Mouse (Mus musculus) midbrain, embryonic 12.5 days (tissue): ENCODE measurements around the gene Gfod1. TPM values are rescaled to one million over a fixed set of nuclear protein-coding genes. Genes with fewer than 3 reads are reported as not detected.

Experiments
- ATAC-seq: fragments of 200-750 bp; cut with Nextera tagmentation; 2 replicates; pipeline ENCODE4 v1.8.0; 2017; ENCODE audit warnings: low read depth, moderate TSS enrichment, moderate library complexity; ENCODE audit not compliant: low FRiP score
- H3K27ac ChIP-seq: fragments of 300-500 bp; sonication (generic); replicated peaks from 2 replicates; pipeline ENCODE4 v1.5.1; 2016; ENCODE audit warnings: mild to moderate bottlenecking
- H3K27me3 ChIP-seq: fragments of 300-500 bp; sonication (generic); 2 replicates; pipeline ENCODE4 v1.6.1; 2016; ENCODE audit warnings: mild to moderate bottlenecking
- H3K36me3 ChIP-seq: fragments of 300-500 bp; sonication (generic); 2 replicates; pipeline ENCODE4 v1.6.1; 2016
- H3K4me1 ChIP-seq: fragments of 300-500 bp; sonication (generic); 2 replicates; pipeline ENCODE4 v1.6.1; 2016
- H3K4me2 ChIP-seq: fragments of 300-500 bp; sonication (generic); replicated peaks from 2 replicates; pipeline ENCODE4 v1.6.1; 2016; ENCODE audit warnings: mild to moderate bottlenecking, moderate library complexity
- H3K4me3 ChIP-seq: fragments of 300-500 bp; sonication (generic); 2 replicates; pipeline ENCODE4 v1.5.1; 2016; ENCODE audit warnings: mild to moderate bottlenecking
- H3K9ac ChIP-seq: fragments of 300-500 bp; sonication (generic); replicated peaks from 2 replicates; pipeline ENCODE4 v1.6.1; 2016; ENCODE audit warnings: mild to moderate bottlenecking, moderate library complexity
- H3K9me3 ChIP-seq: fragments of 300-500 bp; sonication (generic); 2 replicates; pipeline ENCODE4 v1.6.1; 2016; ENCODE audit warnings: mild to moderate bottlenecking
- WGBS: fragments of 180-500 bp; shearing (Covaris S2); methylation state at CpG from one replicate; pipeline ENCODE4 v1.1.7; 2016; 5-methylcytosine and 5-hydroxymethylcytosine counted together
- polyA plus RNA-seq: library from polyadenylated mRNA; unstranded; fragments of >200 nt; fragmentation: Nextera tagmentation; extraction: Ambion mirVana; gene quantifications from 2 replicates; pipeline ENCODE4 v1.2.1, GENCODE M21; 2016

The Gfod1 gene
- polyA plus RNA-seq, 1 experiment from 2014 or later = 1.6 TPM

DNA sequence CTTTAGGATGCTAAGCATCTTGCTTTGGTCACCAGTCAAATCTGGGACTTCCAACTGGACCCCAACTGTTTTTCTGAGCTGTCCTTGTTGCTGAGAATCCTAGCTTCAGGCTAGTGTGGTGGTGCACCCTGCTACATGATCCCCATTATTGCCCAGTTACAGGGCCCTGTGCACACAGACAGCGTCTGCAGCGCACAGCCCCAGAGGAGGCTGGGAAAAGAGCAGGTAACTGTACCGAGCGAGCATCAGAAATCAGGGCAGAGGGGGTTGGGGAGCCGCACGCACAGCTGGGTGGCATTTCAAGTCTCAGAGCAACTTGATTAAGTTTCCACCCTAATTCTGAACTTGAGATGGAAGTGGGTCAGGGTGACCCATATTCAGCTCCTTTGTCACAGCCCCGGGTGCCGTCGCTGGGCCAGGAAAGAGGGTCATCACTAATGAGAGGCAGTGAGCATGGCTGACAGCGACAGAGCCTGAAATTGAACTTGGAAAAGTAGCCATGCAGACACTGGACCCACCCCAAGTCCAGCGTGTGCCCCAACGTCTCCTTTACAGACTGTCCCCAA, 97.8 kb downstream of the Gfod1 start:
- ATAC-seq = no peak
- Histone ChIP-seq H3K4me1 (peaks cover 9% of the 10 kb centered on the region; the same call in 1 of the 2 replicates), H3K9me3 (no peaks in the 10 kb centered on the region), H3K9ac (no peak overlapping the region), H3K4me3 (no peak overlapping the region), H3K27ac (no peak overlapping the region), H3K4me2 (no peak overlapping the region), H3K27me3 (no peaks in the 10 kb centered on the region), H3K36me3 (no peaks in the 10 kb centered on the region)
- WGBS = 88% methylated on average over 12 of the region's 12 CpGs

GRCm38 (mm10) chr13:43203641-43204040, 100.3 kb downstream of the Gfod1 start:
- 75% methylated on average over 5 of the region's 5 CpGs for WGBS
- Histone ChIP-seq H3K27me3 (0 out of 2 replicates have a peak, but pooled peaks cover 3% of the 10 kb centered on the region), H3K4me3 (no peak overlapping the region), H3K27ac (no peak overlapping the region), H3K4me1 (no peaks in the 10 kb centered on the region), H3K4me2 (no peak overlapping the region), H3K36me3 (no peaks in the 10 kb centered on the region), H3K9ac (no peak overlapping the region), H3K9me3 (no peaks in the 10 kb centered on the region)
- ATAC-seq = no peak

DNA sequence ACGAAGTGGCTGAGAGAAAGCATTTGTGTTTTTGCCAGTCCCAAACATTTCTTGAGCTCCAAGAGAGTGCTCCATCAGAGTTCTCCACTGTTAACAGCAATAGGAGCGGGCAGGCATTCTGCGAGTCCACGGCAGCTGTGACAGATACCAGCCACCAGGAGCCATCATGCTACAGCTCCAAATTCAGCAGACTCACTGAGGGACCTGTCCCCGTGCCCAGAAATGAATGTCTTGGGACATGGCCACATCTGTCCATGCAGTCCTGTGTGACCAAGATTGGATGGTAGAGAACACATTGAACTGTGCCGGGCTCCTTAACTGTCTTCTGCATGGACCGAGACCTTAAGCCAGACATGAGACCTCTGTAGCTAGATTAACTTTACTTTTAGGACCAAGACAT, 100.7 kb downstream of the Gfod1 start:
- Histone ChIP-seq H3K4me3 (no peak overlapping the region), H3K4me1 (no peaks in the 10 kb centered on the region), H3K9me3 (no peaks in the 10 kb centered on the region), H3K4me2 (no peak overlapping the region), H3K36me3 (no peaks in the 10 kb centered on the region), H3K27ac (no peak overlapping the region), H3K27me3 (0 out of 2 replicates have a peak, but pooled peaks cover 3% of the 10 kb centered on the region), H3K9ac (no peak overlapping the region)
- WGBS = 91% methylated on average over 7 of the region's 7 CpGs
- no peak for ATAC-seq

DNA sequence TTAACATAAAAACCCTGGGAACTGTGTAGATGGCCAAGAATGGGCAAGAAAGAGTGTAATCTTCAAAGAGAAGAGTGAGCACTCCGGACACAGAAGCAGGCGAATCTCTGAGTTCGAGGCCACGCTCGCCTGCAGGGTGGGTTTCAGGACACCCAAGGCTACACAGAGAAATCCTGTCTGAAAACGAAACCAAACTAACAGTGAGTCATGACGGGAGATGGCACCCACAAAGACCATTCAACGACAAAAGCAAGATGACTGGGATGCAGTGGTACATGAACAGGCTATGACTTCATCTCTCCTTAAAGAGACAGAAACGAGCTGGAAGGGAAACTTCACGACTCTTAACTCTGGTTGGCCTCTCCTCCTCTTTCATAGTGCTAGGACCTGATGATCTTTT, 101.6 kb downstream of the Gfod1 start:
- no peaks in the 10 kb centered on the region for H3K9me3 ChIP-seq
- 92% methylated on average over 10 of the region's 10 CpGs for WGBS
- no peak for ATAC-seq

DNA sequence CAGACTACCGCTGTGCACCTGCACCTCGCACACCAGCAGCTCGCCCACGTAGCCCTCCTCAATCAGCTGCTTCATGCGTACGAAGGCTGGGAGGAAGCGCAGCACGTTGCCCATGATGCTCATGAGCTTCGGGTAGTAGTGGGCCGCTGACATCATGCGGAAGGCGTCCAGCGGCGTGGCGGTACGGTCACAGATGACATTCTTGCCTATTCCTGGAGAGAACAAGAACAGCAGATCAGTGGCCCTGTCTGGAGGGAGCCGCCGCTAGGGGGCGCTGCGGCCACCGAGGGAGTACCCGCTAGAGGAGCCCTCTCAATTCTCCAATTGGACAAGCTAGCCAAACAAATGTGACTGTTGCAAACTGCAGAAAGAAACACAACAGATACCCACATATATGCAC, 102.9 kb downstream of the Gfod1 start:
- no peak overlapping the region for H3K4me2 ChIP-seq
- H3K27me3 ChIP-seq = 0 out of 2 replicates have a peak, but pooled peaks cover 3% of the 10 kb centered on the region
- no peak overlapping the region for H3K27ac ChIP-seq
- H3K36me3 ChIP-seq = no peaks in the 10 kb centered on the region
- no peak overlapping the region for H3K4me3 ChIP-seq
- WGBS = 44% methylated on average over 22 of the region's 22 CpGs
- H3K9ac ChIP-seq = no peak overlapping the region
- H3K9me3 ChIP-seq = no peaks in the 10 kb centered on the region
- ATAC-seq = no peak
- H3K4me1 ChIP-seq = no peaks in the 10 kb centered on the region

More for the DNA sequence above, 101.6 kb downstream of the Gfod1 start:
- H3K27me3 ChIP-seq = 0 out of 2 replicates have a peak, but pooled peaks cover 3% of the 10 kb centered on the region
- H3K4me1 ChIP-seq = no peaks in the 10 kb centered on the region
- no peak overlapping the region for H3K27ac ChIP-seq
- no peak overlapping the region for H3K4me2 ChIP-seq
- no peak overlapping the region for H3K4me3 ChIP-seq
- no peak overlapping the region for H3K9ac ChIP-seq
- H3K36me3 ChIP-seq = no peaks in the 10 kb centered on the region

- H3K27me3 ChIP-seq = 0 out of 2 replicates have a peak, but pooled peaks cover 3% of the 10 kb centered on the region
- no peak overlapping the region for H3K9ac ChIP-seq
- WGBS = 80% methylated on average over 22 of the region's 22 CpGs
- no peak overlapping the region for H3K4me2 ChIP-seq
- no peak for ATAC-seq
- no peaks in the 10 kb centered on the region for H3K9me3 ChIP-seq
- H3K4me3 ChIP-seq = no peak overlapping the region
- no peak overlapping the region for H3K27ac ChIP-seq
- H3K36me3 ChIP-seq = no peaks in the 10 kb centered on the region
- H3K4me1 ChIP-seq = no peaks in the 10 kb centered on the region
These were observed 103.5 kb downstream of the Gfod1 start for GRCm38 (mm10) chr13:43200473-43200872.

GRCm38 (mm10) chr13:43199749-43200148, 104.2 kb downstream of the Gfod1 start:
- no peak overlapping the region for H3K4me2 ChIP-seq
- H3K27me3 ChIP-seq = 0 out of 2 replicates have a peak, but pooled peaks cover 3% of the 10 kb centered on the region
- 73% methylated on average over 5 of the region's 5 CpGs for WGBS
- no peak overlapping the region for H3K9ac ChIP-seq
- H3K4me1 ChIP-seq = no peaks in the 10 kb centered on the region
- no peaks in the 10 kb centered on the region for H3K9me3 ChIP-seq
- no peak overlapping the region for H3K4me3 ChIP-seq
- ATAC-seq = no peak
- no peaks in the 10 kb centered on the region for H3K36me3 ChIP-seq
- no peak overlapping the region for H3K27ac ChIP-seq

DNA sequence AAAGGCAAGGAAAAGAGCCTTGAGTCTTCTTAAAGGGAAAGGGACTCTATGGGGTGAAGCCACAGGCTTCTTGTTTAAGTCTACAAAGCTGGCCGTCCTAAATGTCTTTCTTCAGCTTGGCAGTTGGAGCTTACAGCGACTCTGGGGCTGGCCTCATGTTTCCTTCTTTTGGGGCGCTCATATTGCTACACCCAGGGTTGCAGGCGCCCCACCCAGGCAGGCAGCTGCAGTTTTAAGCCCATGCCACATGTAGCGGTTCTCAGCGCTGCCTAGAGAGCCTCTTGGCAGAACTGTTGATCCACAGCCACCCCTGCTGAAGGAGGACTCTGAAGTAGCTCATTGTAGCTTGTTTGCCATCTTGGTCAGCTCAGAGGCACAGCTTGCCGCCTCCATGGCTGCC, 104.7 kb downstream of the Gfod1 start:
- Histone ChIP-seq H3K4me3 (no peak overlapping the region), H3K4me2 (no peak overlapping the region), H3K27me3 (0 out of 2 replicates have a peak, but pooled peaks cover 3% of the 10 kb centered on the region), H3K27ac (no peak overlapping the region), H3K4me1 (no peaks in the 10 kb centered on the region), H3K9ac (no peak overlapping the region), H3K36me3 (no peaks in the 10 kb centered on the region), H3K9me3 (no peaks in the 10 kb centered on the region)
- 91% methylated on average over 7 of the region's 7 CpGs for WGBS
- ATAC-seq = no peak

DNA sequence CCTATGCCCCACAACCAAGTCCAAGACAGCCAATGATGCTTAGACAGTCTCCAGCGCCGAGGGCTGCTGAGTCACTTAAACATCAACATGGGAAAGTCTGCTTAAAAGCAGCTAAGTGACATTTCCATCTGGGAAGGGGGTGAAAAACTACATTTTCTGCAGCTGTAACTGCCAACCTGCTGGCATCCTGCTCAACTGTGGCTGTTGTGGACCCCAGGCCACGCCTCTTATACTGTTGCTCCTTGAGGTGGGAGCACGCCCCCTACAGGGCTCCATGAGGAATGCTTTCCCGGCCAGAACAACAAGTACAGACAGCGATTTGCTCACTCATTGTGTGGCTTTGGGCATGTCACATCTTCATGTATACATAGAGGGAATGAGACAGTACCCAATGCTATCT, 106.8 kb downstream of the Gfod1 start:
- H3K4me2 ChIP-seq = no peak overlapping the region
- no peaks in the 10 kb centered on the region for H3K36me3 ChIP-seq
- H3K27ac ChIP-seq = no peak overlapping the region
- H3K9me3 ChIP-seq = no peaks in the 10 kb centered on the region
- no peaks in the 10 kb centered on the region for H3K4me1 ChIP-seq
- H3K27me3 ChIP-seq = 0 out of 2 replicates have a peak, but pooled peaks cover 3% of the 10 kb centered on the region
- no peak overlapping the region for H3K4me3 ChIP-seq
- H3K9ac ChIP-seq = no peak overlapping the region
- ATAC-seq = no peak
- WGBS = 57% methylated on average over 6 of the region's 6 CpGs

- no peak overlapping the region for H3K4me3 ChIP-seq
- H3K9ac ChIP-seq = no peak overlapping the region
- no peaks in the 10 kb centered on the region for H3K36me3 ChIP-seq
- no peaks in the 10 kb centered on the region for H3K9me3 ChIP-seq
- 0 out of 2 replicates have a peak, but pooled peaks cover 11% of the 10 kb centered on the region for H3K27me3 ChIP-seq
- WGBS = 82% methylated on average over 7 of the region's 7 CpGs
- no peak for ATAC-seq
- H3K27ac ChIP-seq = no peak overlapping the region
- no peak overlapping the region for H3K4me2 ChIP-seq
- peaks cover 6% of the 10 kb centered on the region for H3K4me1 ChIP-seq
These were observed 108.0 kb downstream of the Gfod1 start for GRCm38 (mm10) chr13:43196000-43196399.

GRCm38 (mm10) chr13:43193932-43194331, 110.0 kb downstream of the Gfod1 start:
- Histone ChIP-seq H3K9me3 (no peaks in the 10 kb centered on the region), H3K27ac (no peak overlapping the region), H3K36me3 (no peaks in the 10 kb centered on the region), H3K4me2 (no peak overlapping the region), H3K27me3 (0 out of 2 replicates have a peak, but pooled peaks cover 7% of the 10 kb centered on the region), H3K4me3 (no peak overlapping the region), H3K4me1 (peaks cover 6% of the 10 kb centered on the region), H3K9ac (no peak overlapping the region)
- 93% methylated on average over 8 of the region's 8 CpGs for WGBS
- ATAC-seq = no peak

- Histone ChIP-seq H3K27ac (no peak overlapping the region), H3K4me3 (no peak overlapping the region), H3K9ac (no peak overlapping the region), H3K9me3 (no peaks in the 10 kb centered on the region; the same call in 1 of the 2 replicates), H3K36me3 (no peaks in the 10 kb centered on the region), H3K4me2 (no peak overlapping the region), H3K4me1 (peaks cover 6% of the 10 kb centered on the region), H3K27me3 (0 out of 2 replicates have a peak, but pooled peaks cover 7% of the 10 kb centered on the region)
- no peak for ATAC-seq
- WGBS = 79% methylated on average over 7 of the region's 7 CpGs
These were observed 110.7 kb downstream of the Gfod1 start for GRCm38 (mm10) chr13:43193266-43193665.
